Mouse (Mus musculus) Patski (cell line): ENCODE data around the gene Snrnp25. TPM values are rescaled to one million over a fixed set of nuclear protein-coding genes. Genes with fewer than 3 reads are reported as not detected.

ENCODE experiments used
- ATAC-seq: fragments of 100-300 bp; one replicate; pipeline ENCODE4 v1.8.0; 2021
- CTCF ChIA-PET: fragments of 350-600 bp; sonication (Branson Sonifier 250); formaldehyde crosslinking; loops from one replicate; lab custom pipeline; 2022; ENCODE audit warnings: inconsistent platforms; lab: Charles Lee
- POLR2A ChIA-PET: fragments of 350-600 bp; sonication (Branson Sonifier 250); formaldehyde crosslinking; loops from one replicate; lab custom pipeline; 2022; ENCODE audit warnings: antibody characterized with exemption, inconsistent platforms; lab: Charles Lee
- DNase-seq: peaks from one replicate; pipeline ENCODE4 v3.0.0-alpha.2; 2011; ENCODE audit warnings: low read depth, low spot score
- H3K27me3 ChIP-seq: fragments of 371-371 bp; one replicate; pipeline ENCODE4 v1.5.1; 2021
- CTCF ChIP-seq: fragments of 100-300 bp; IDR thresholded peaks from one replicate; pipeline ENCODE4 v1.5.1; 2021
- in situ Hi-C: fragments of 300-500 bp; cut with MboI; formaldehyde crosslinking; loops from 3 replicates; pipeline ENCODE4 v1.11.1; 2018; ENCODE audit warnings: low pct_unique_long_range_greater_than_20kb, mixed read lengths
- polyA plus RNA-seq: library from polyadenylated mRNA; unstranded; gene quantifications from one replicate; pipeline ENCODE4 v1.2.3, GENCODE M21; 2021

Gene Snrnp25
- 32.0 TPM for polyA plus RNA-seq

- ChIA-PET CTCF (interaction anchor here (1.1 to 2.1 kb wide), 4 partner anchors 11 to 23 kb away, joined by 3 to 6 read pairs (median 3); no protein-coding TSS in a partner anchor), POLR2A (interaction anchor here (1.0 kb wide), 1 partner anchor 13 kb away, joined by 3 read pairs; no protein-coding TSS in a partner anchor)
- in situ Hi-C loops, result no loop called here
- ATAC-seq, result peak; percentile 99
- H3K27me3 ChIP-seq, result peaks cover 18% of the 10 kb centered on the region
- DNase-seq, result peak; percentile 86
- no peak for TF ChIP-seq CTCF
Observed at GRCm38 (mm10) chr11:32205058-32205873, at the start of gene Snrnp25. TSS of gene Snrnp25 (plus strand) at chr11:32205415.

DNA sequence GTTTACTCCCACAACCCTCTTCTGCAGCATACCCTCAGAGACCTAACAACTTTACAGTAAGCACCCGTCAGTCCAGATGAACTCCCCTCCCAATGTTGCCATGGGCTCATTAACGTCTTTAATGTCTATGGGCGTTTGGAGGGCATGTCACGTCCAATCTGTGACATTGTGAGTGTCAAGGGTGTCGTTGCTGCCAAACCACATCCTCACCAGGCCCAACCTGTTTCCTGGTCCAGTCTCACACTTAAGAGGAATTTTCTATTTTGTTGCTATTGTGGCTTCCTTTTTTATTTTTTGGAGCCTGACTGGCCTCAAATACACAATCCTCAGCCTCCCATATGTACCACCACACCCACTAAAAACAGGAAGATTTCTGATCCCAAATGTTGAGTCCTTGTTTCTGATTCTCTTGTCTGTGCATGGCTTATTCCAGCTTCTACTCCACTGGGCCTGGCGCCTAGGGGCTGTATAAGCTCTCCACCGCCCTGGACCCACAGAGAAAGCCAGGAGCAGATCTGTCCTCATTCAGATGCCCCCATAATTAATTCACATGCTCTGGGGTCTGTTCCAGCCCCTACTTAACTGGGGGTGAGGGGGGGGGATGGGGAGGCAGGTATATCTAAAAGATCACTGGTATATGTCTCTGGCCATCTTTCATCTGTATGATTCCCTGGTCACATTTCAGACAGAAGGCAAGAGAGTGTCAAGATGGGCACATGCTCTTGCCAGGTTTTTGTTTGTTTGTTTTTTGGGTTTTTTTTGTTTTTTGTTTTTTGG is 48.2 kb upstream of the Snrnp25 start:
- H3K27me3 ChIP-seq, result peaks cover 8% of the 10 kb centered on the region
- ChIA-PET POLR2A (no interaction called here), CTCF (no interaction called here)
- TF ChIP-seq CTCF, result no peak
- ATAC-seq (no peak), DNase-seq (no peak)
- in situ Hi-C loops, result no loop called here

GRCm38 (mm10) chr11:32157791-32158594 is 47.2 kb upstream of the Snrnp25 start:
- no peak for ATAC-seq
- ChIA-PET POLR2A (no interaction called here), CTCF (no interaction called here)
- no peak for DNase-seq
- peaks cover 9% of the 10 kb centered on the region for H3K27me3 ChIP-seq
- in situ Hi-C loops, result no loop called here
- TF ChIP-seq CTCF, result no peak

DNA sequence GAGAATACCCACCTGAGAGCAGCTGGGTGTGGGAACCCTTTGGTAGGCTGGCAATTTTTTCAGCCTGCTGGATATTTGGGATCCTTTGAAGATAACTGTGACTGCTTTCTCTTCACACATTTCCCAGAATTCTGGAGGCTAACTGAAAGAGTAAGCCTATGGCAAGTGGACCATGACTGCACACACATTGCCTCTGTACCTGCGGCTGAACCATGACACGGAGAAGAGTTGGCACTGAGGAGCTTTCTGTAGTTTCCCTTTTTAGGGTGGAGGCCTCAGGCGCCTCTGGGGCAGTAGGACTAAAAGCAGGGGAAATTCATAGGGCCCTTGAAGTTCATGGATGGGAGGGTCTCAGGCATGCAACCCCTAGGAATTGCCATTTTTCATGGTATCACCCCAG is 46.0 kb upstream of the Snrnp25 start:
- ChIA-PET CTCF (no interaction called here), POLR2A (interaction anchor here (0.7 kb wide), 1 partner anchor 107 kb away, joined by 3 read pairs; no protein-coding TSS in a partner anchor)
- no peak for DNase-seq
- no peak for TF ChIP-seq CTCF
- ATAC-seq, result no peak
- H3K27me3 ChIP-seq, result peaks cover 8% of the 10 kb centered on the region
- in situ Hi-C loops, result no loop called here

GRCm38 (mm10) chr11:32160341-32160740 is 44.9 kb upstream of the Snrnp25 start:
- H3K27me3 ChIP-seq, result peaks cover 4% of the 10 kb centered on the region
- TF ChIP-seq CTCF, result no peak
- ATAC-seq, result no peak
- POLR2A ChIA-PET, result no interaction called here
- CTCF ChIA-PET, result interaction anchor here (1.7 to 2.4 kb wide), 2 partner anchors 14 to 22 kb away, joined by 6 to 7 read pairs; no protein-coding TSS in a partner anchor
- in situ Hi-C loops, result loop anchor here (5.0 kb wide), 1 partner anchor 488 kb away; the partner anchor contains the start of gene Bod1
- DNase-seq, result no peak

DNA sequence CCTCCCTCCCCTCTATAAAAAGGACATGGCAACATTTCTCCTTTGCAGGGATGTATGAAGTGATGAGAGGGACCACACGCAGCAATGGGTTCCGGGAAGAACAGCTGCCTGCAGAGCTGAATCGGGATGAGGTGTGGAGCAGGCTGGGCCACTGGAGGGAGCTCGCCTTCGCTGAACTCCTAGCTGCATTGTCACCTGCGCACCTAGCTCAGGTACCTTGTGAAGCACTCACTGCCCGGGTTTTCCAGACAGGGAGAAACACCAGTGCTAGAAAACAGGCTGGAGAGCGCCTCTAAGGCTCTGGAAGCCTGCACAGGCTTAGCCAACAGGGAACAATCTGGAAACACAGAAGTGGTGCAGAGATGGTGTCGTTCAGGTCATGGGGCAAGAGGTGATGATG is 43.7 kb upstream of the Snrnp25 start:
- peak; percentile 3 for TF ChIP-seq CTCF
- no peak for DNase-seq
- H3K27me3 ChIP-seq, result peaks cover 6% of the 10 kb centered on the region
- CTCF ChIA-PET, result interaction anchor here (0.7 to 2.4 kb wide), 12 partner anchors 10 to 484 kb away, joined by 3 to 7 read pairs (median 4); no protein-coding TSS in a partner anchor
- POLR2A ChIA-PET, result no interaction called here
- in situ Hi-C loops, result loop anchor here (5.0 kb wide), 1 partner anchor 489 kb away; the partner anchor contains the start of gene Bod1
- ATAC-seq, result no peak

DNA sequence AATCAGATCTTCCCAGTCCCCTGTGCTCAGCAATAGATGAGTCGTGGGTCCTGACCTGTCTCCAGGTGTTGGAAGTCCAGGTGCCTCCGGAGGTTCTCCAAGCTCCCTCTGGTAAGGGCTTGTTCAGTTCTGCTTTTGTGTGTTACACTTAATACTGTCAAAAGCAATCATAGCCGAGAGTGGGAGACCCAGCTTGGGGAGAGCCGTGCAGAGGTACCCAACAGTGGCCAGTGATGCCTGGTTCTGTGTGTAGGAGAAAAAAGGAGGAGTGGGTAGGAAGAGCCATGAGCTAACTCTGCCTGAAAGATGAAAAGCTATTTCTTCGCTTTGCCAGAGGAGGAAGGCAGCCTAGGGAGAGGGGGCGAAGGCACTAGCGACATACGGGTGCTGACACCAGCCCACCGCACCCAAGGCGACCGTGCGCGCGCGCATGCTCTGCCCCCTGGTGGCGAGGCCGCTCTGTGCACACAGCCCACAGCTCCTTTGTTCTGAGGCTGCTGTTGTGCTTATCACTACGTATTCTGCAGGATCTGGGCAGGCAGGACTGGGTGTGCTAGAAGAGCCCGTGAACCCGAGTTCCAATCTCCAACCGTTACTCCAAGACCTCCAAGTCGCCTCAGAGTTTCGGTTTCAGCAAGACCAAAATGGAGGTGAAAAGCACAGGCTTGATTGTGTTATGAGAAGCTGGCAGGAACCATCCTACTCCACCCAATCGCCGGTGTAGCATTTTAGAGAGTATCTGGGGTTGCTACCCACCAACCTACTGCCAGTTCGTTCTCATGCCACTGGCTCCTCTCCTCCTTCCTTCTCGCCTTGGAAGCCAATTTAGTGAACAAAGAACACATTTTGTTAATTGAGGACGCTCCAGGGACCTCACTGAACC is 43.1 kb upstream of the Snrnp25 start:
- peaks cover 13% of the 10 kb centered on the region for H3K27me3 ChIP-seq
- ATAC-seq (peak; percentile 73), DNase-seq (no peak)
- ChIA-PET POLR2A (no interaction called here), CTCF (interaction anchor here (0.7 to 2.4 kb wide), 15 partner anchors 9 to 484 kb away, joined by 3 to 7 read pairs (median 3); no protein-coding TSS in a partner anchor)
- TF ChIP-seq CTCF, result peak; percentile 99
- in situ Hi-C loops, result loop anchor here (5.0 kb wide), 1 partner anchor 490 kb away; the partner anchor contains the start of gene Bod1

DNA sequence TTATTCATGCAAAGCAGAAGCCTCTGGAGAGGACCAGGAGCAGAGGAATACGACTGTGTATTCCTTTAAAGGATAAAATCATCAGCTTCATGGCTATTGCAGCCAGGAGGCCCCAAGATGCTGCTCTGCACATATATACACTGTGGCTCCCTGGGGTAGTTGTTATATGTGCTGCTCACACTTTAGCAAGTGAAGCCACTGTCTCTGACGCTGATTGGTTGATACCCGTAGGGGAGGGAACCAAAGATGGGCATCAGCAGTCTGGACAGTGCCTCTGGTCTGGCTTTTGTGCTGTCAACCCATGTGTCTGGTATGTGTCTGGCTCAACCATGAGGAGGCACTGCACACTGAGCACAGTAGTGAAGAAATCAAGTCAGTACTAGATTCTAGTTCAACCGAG is 38.5 kb upstream of the Snrnp25 start:
- CTCF ChIA-PET, result no interaction called here
- no peak for DNase-seq
- H3K27me3 ChIP-seq, result peaks cover 31% of the 10 kb centered on the region
- in situ Hi-C loops, result no loop called here
- no peak for TF ChIP-seq CTCF
- no peak for ATAC-seq
- POLR2A ChIA-PET, result no interaction called here

DNA sequence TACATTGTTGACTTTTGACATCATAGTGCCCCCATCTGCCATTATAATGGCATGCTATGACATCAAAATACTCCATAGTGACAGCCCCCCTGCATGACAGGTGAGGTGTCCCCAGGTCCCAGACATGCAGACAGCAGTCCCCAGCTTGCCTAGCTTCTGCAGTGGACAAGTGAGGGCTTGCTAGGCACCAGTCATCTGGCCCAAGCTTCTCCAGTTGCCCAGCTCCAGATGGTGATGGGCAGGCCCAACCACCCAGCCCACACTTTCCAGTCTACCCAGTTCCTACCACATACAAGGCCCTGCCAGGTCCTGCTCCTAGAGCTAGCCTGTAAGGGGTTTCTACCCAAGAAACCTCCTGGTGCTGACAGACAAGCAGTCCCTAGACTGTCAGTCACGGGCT is 26.7 kb upstream of the Snrnp25 start:
- TF ChIP-seq CTCF, result no peak
- POLR2A ChIA-PET, result no interaction called here

More for the DNA sequence above, 26.7 kb upstream of the Snrnp25 start:
- CTCF ChIA-PET, result interaction anchor here (1.0 kb wide), 1 partner anchor 17 kb away, joined by 4 read pairs; no protein-coding TSS in a partner anchor
- ATAC-seq (no peak), DNase-seq (no peak)
- in situ Hi-C loops, result no loop called here
- peaks cover 9% of the 10 kb centered on the region for H3K27me3 ChIP-seq
